Mouse (Mus musculus) lung, adult 2 months (tissue): ENCODE data around the gene Inpp4b.

ENCODE experiments used
- CTCF ChIP-seq: fragments of 200-500 bp; IDR thresholded peaks from 2 replicates; pipeline ENCODE4 v1.5.1; 2011; ENCODE audit warnings: mild to moderate bottlenecking, low read length, control low read depth; ENCODE audit not compliant: insufficient read depth
- POLR2A ChIP-seq: fragments of 200-500 bp; IDR thresholded peaks from 2 replicates; pipeline ENCODE4 v1.6.1; 2011; ENCODE audit warnings: low read depth, mild to moderate bottlenecking, control low read depth, low read length, borderline replicate concordance; ENCODE audit errors: extremely low read depth

DNA sequence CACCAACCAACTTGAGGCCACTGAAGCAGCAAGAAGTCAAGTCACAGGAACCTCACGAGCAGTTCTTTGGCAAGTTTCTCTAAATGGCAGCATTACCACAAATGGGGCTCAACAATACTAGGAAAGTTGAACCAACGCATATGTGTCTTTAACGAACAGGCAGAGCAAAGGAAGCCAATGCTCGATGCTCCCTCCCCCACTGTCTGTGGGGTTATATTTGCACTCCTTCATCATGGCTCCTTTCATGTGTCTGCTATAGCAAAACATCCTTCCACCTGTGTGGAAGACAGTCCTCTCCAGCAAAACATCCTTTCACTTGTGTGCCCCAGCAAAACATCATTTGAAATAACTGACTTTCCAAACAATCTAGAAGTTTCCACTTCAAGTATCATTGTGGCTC, 440.4 kb downstream of the Inpp4b start:
- TF ChIP-seq CTCF (no peak), POLR2A (no peak)
